In genomic region chr13:120096938-120097256, GRCm38 (mm10) we compare ENCODE assay signal across 21 mouse cellular contexts. TPM values are rescaled to one million over a fixed set of nuclear protein-coding genes. Genes with fewer than 3 reads are reported as not detected.
DNase-seq lines count a peak whose midpoint lies in the region; ATAC-seq and TF ChIP-seq lines count a peak whose summit lies in the region.
"Not testable (repeated sequence)": the region's sequence is repeated elsewhere in the genome, so short reads cannot be mapped to it uniquely, and the experiment has no call there.
"Had no signal": no experiment of that assay in that cellular context is flagged by ENCODE, and none has a peak within 500 bp of the region (broad histone marks: within the 10 kb centered on the region; RNA-seq: fewer than 3 reads in every experiment).

No protein-coding gene starts in this region.

- H3K36me3 ChIP-seq in CH12.LX (replicated peaks in 1 of 2; ENCODE audit: control insufficient read depth in 1 of 2, insufficient read depth in 1 of 2, low read length in 1 of 2); forebrain, embryonic 15.5 days; heart, embryonic 16.5 days (ENCODE audit: control insufficient read depth, insufficient read depth); hindbrain, postnatal 0 days (ENCODE audit: insufficient read depth, low read length); limb, embryonic 11.5 days (ENCODE audit: control insufficient read depth, insufficient read depth, low read length); lung, postnatal 0 days (ENCODE audit: insufficient read depth, low read length); midbrain, embryonic 15.5 days (replicated peaks); stomach, embryonic 14.5 days (ENCODE audit: control insufficient read depth, insufficient read depth, low read length): not testable (repeated sequence)

- not testable (repeated sequence) for TF ChIP-seq RAD21 in CH12.LX (IDR thresholded peaks at IDR 0.05; ENCODE audit: low read depth, low read length)

- not testable (repeated sequence) for TF ChIP-seq EP300 in CH12.LX (IDR thresholded peaks at IDR 0.05; ENCODE audit: low read length); lung, postnatal 0 days (IDR thresholded peaks at IDR 0.05)

- not testable (repeated sequence) for H3K27me3 ChIP-seq in CH12.LX (replicated peaks); forebrain, embryonic 15.5 days; heart, embryonic 16.5 days (ENCODE audit: control insufficient read depth, insufficient read depth, low read length); hindbrain, postnatal 0 days (ENCODE audit: insufficient read depth, low read length); limb, embryonic 11.5 days (ENCODE audit: control insufficient read depth, insufficient read depth, low read length); lung, postnatal 0 days (replicated peaks; ENCODE audit: insufficient read depth, low read length); midbrain, embryonic 15.5 days (replicated peaks); stomach, embryonic 14.5 days (ENCODE audit: control insufficient read depth, insufficient read depth, low read length)

- H3K4me3 ChIP-seq in CH12.LX (replicated peaks in 1 of 3; ENCODE audit: low read depth in 2 of 3, low read length in 2 of 3, poor library complexity in 1 of 3) = peak overlapping the region in 2 of 3 experiments; percentile 46 to 58
- not testable (repeated sequence) for H3K4me3 ChIP-seq in forebrain, embryonic 15.5 days; hindbrain, postnatal 0 days (ENCODE audit: low read length); limb, embryonic 11.5 days (ENCODE audit: low read depth, low read length); lung, postnatal 0 days (ENCODE audit: low read depth, low read length); midbrain, embryonic 15.5 days; stomach, embryonic 14.5 days (ENCODE audit: low read depth, low read length)
- peak overlapping the region; percentile 29; the same call in 1 of the 2 replicates for H3K4me3 ChIP-seq in heart, embryonic 16.5 days (ENCODE audit: low read length)

- in situ Hi-C loops in CH12.LX (cut with MboI; ENCODE audit: low pct_ligation_motif_present, low pct_unique_long_range_greater_than_20kb, low sequenced_read_pairs) = not testable (repeated sequence)

- not testable (repeated sequence) for DNase-seq in CH12.LX (ENCODE audit: extremely low read depth); hindbrain, postnatal 0 days (ENCODE audit: low spot score); limb, embryonic 11.5 days (ENCODE audit: low spot score); lung, postnatal 0 days (ENCODE audit: low spot score)

- TF ChIP-seq CTCF in CH12.LX (conservative IDR thresholded peaks at IDR 0.05 in 1 of 2, IDR thresholded peaks at IDR 0.05 in 1 of 2; ENCODE audit: low read depth in 2 of 2, low read length in 2 of 2); hindbrain, postnatal 0 days (IDR thresholded peaks at IDR 0.05; ENCODE audit: low read depth); lung, postnatal 0 days (IDR thresholded peaks at IDR 0.05): not testable (repeated sequence)

- not testable (repeated sequence) for H3K27ac ChIP-seq in CH12.LX (ENCODE audit: insufficient read depth, low read depth); forebrain, embryonic 15.5 days (replicated peaks); heart, embryonic 16.5 days (ENCODE audit: low read length); hindbrain, postnatal 0 days; limb, embryonic 11.5 days (replicated peaks; ENCODE audit: low read depth, low read length); lung, postnatal 0 days (ENCODE audit: low read length); midbrain, embryonic 15.5 days; stomach, embryonic 14.5 days (ENCODE audit: low read length)

- H3K79me2 ChIP-seq in CH12.LX (replicated peaks; ENCODE audit: control insufficient read depth, extremely low read depth, insufficient read depth, poor library complexity, severe bottlenecking) = not testable (repeated sequence)

- dilution Hi-C loops in CH12.LX (cut with MboI; ENCODE audit: extremely low pct_ligation_motif_present, extremely low pct_unique_long_range_greater_than_20kb, low sequenced_read_pairs) = not testable (repeated sequence)

- WGBS in forebrain, embryonic 15.5 days = 0% methylated on average over 8 of the region's 13 CpGs
- 0% methylated on average over 5 of the region's 13 CpGs for WGBS in heart, embryonic 16.5 days
- under 1% methylated on average over 5 of the region's 13 CpGs for WGBS in hindbrain, postnatal 0 days
- WGBS in limb, embryonic 11.5 days = 0% methylated on average over 5 of the region's 13 CpGs
- WGBS in lung, postnatal 0 days = 0% methylated on average over 5 of the region's 13 CpGs
- 2% methylated on average over 7 of the region's 13 CpGs for WGBS in midbrain, embryonic 15.5 days
- 2% methylated on average over 5 of the region's 13 CpGs for WGBS in stomach, embryonic 14.5 days

- H3K9ac ChIP-seq in CH12.LX (ENCODE audit: insufficient read depth, low read depth) = peak overlapping the region; percentile 87
- not testable (repeated sequence) for H3K9ac ChIP-seq in forebrain, embryonic 15.5 days (replicated peaks); heart, embryonic 16.5 days (ENCODE audit: low read length); hindbrain, postnatal 0 days (replicated peaks; ENCODE audit: low read length); limb, embryonic 11.5 days (ENCODE audit: low read length); lung, postnatal 0 days (replicated peaks; ENCODE audit: low read depth); midbrain, embryonic 15.5 days; stomach, embryonic 14.5 days (replicated peaks; ENCODE audit: low read depth, low read length)

- not testable (repeated sequence) for H3K4me1 ChIP-seq in CH12.LX (ENCODE audit: control insufficient read depth in 1 of 2, insufficient read depth in 2 of 2); forebrain, embryonic 15.5 days; heart, embryonic 16.5 days (ENCODE audit: control insufficient read depth, insufficient read depth, low read length); hindbrain, postnatal 0 days (ENCODE audit: insufficient read depth, low read length); limb, embryonic 11.5 days (ENCODE audit: control insufficient read depth, insufficient read depth, low read length); lung, postnatal 0 days (ENCODE audit: insufficient read depth, low read depth, low read length); midbrain, embryonic 15.5 days; stomach, embryonic 14.5 days (ENCODE audit: control insufficient read depth, insufficient read depth, low read length)

- not testable (repeated sequence) for H3K9me3 ChIP-seq in CH12.LX (replicated peaks; ENCODE audit: low read length); forebrain, embryonic 15.5 days; heart, embryonic 16.5 days (replicated peaks; ENCODE audit: control insufficient read depth, low read length); hindbrain, postnatal 0 days (ENCODE audit: low read length); limb, embryonic 11.5 days (ENCODE audit: control insufficient read depth, low read length); lung, postnatal 0 days (ENCODE audit: low read length); midbrain, embryonic 15.5 days; stomach, embryonic 14.5 days (ENCODE audit: control insufficient read depth, low read depth, low read length)

- TF ChIP-seq POLR2A in CH12.LX (IDR thresholded peaks at IDR 0.05; ENCODE audit: low read depth, low read length) = not testable (repeated sequence)

- not testable (repeated sequence) for H3K4me2 ChIP-seq in CH12.LX (ENCODE audit: insufficient read depth, low read depth, poor library complexity, severe bottlenecking); forebrain, embryonic 15.5 days (replicated peaks); heart, embryonic 16.5 days (ENCODE audit: low read depth, low read length); hindbrain, postnatal 0 days (ENCODE audit: low read depth, low read length); limb, embryonic 11.5 days (ENCODE audit: low read depth, severe bottlenecking); lung, postnatal 0 days (replicated peaks; ENCODE audit: low read depth, low read length); midbrain, embryonic 15.5 days; stomach, embryonic 14.5 days (replicated peaks; ENCODE audit: low read depth, low read length)

- peak; percentile 27; the same call in 1 of the 2 replicates for ATAC-seq in forebrain, embryonic 15.5 days (replicated peaks)
- ATAC-seq in heart, embryonic 16.5 days (replicated peaks; ENCODE audit: extremely low read depth, insufficient read depth, low FRiP score) = not testable (repeated sequence)
- peak; percentile 28; the same call in 1 of the 2 replicates for ATAC-seq in hindbrain, postnatal 0 days
- ATAC-seq in limb, embryonic 11.5 days (ENCODE audit: insufficient number of reproducible peaks, low FRiP score, low TSS enrichment, low read depth) = peak; percentile 17; the same call in 1 of the 2 replicates
- 0 out of 2 replicates have a peak, but pooled peaks have one; percentile 9 for ATAC-seq in lung, postnatal 0 days
- ATAC-seq in midbrain, embryonic 15.5 days (replicated peaks) = peak; percentile 24
- ATAC-seq in stomach, embryonic 14.5 days (ENCODE audit: insufficient number of reproducible peaks, insufficient read depth, low FRiP score, low read depth) = peak; percentile 28; the same call in 1 of the 2 replicates

RNA-seq across cellular contexts. Expression of gene Gm20767, which starts 43.1 kb away (rescaled TPM):
- 65.7 and 102 TPM in 2 replicates for total RNA-seq in CH12.LX (2012; rRNA removed)
- 2.1 and 5.1 TPM in 2 replicates for total RNA-seq in CH12.LX (2014; rRNA removed)
- polyA plus RNA-seq in CH12.LX (2012; ENCODE audit: insufficient read length, low read depth) = 4.8 and 8.4 TPM in 2 replicates
- polyA plus RNA-seq in forebrain, embryonic 15.5 days (2015; fragmentation: Nextera tagmentation; extraction: Ambion mirVana) = not detected in 2 replicates
- polyA plus RNA-seq in heart, embryonic 16.5 days (2015; fragmentation: Nextera tagmentation; extraction: Ambion mirVana) = not detected in 2 replicates
- total RNA-seq in hindbrain, postnatal 0 days (2014; rRNA removed) = not detected in 2 replicates
- not detected in 2 replicates for polyA plus RNA-seq in hindbrain, postnatal 0 days (2015; fragmentation: Nextera tagmentation; extraction: Ambion mirVana)
- not detected in 2 replicates for polyA plus RNA-seq in limb, embryonic 11.5 days (2014; fragmentation: Nextera tagmentation; extraction: Ambion mirVana)
- polyA plus RNA-seq in lung, postnatal 0 days (2015; fragmentation: Nextera tagmentation; extraction: Ambion mirVana) = not detected in 2 replicates
- not detected in 2 replicates for polyA plus RNA-seq in midbrain, embryonic 15.5 days (2015; fragmentation: Nextera tagmentation; extraction: Ambion mirVana)
- polyA plus RNA-seq in stomach, embryonic 14.5 days (2014; fragmentation: Nextera tagmentation; extraction: Ambion mirVana) = not detected in 2 replicates
- total RNA-seq: adrenal gland, adult 8-10 months; forebrain, postnatal 0 days; gastrocnemius, adult 18-20 months; heart, postnatal 14 days; layer of hippocampus, adult 8-10 months; left cerebral cortex, adult 18-20 months; left cerebral cortex, postnatal 4 days; midbrain, postnatal 0 days had no signal
- polyA plus RNA-seq: brain, embryonic 14.5 days; forebrain, postnatal 0 days; gonadal fat pad, adult 2 months; inflammation-experienced regulatory T-cells, adult 6 months; liver, embryonic 15.5 days; midbrain, postnatal 0 days; neural tube, embryonic 15.5 days had no signal

RNA-seq across cellular contexts. Expression of gene Gm21188, which starts 44.9 kb away (rescaled TPM):
- total RNA-seq in CH12.LX (2012; rRNA removed) (1.2 TPM in 2 replicates), CH12.LX (2014; rRNA removed) (0.38 and 0.82 TPM in 2 replicates)
- 1.5 and 1.6 TPM in 2 replicates for polyA plus RNA-seq in CH12.LX (2012; ENCODE audit: insufficient read length, low read depth)
- polyA plus RNA-seq in forebrain, embryonic 15.5 days (2015; fragmentation: Nextera tagmentation; extraction: Ambion mirVana) = 0.27 TPM in 1 of 2 replicates, not detected in the other
- polyA plus RNA-seq in heart, embryonic 16.5 days (2015; fragmentation: Nextera tagmentation; extraction: Ambion mirVana) = 0.14 TPM in 1 of 2 replicates, not detected in the other
- total RNA-seq in hindbrain, postnatal 0 days (2014; rRNA removed) = not detected in 2 replicates
- polyA plus RNA-seq in hindbrain, postnatal 0 days (2015; fragmentation: Nextera tagmentation; extraction: Ambion mirVana) = 0.24 TPM in 1 of 2 replicates, not detected in the other
- polyA plus RNA-seq in limb, embryonic 11.5 days (2014; fragmentation: Nextera tagmentation; extraction: Ambion mirVana) = not detected in 2 replicates
- 0.38 and 0.54 TPM in 2 replicates for polyA plus RNA-seq in lung, postnatal 0 days (2015; fragmentation: Nextera tagmentation; extraction: Ambion mirVana)
- polyA plus RNA-seq in midbrain, embryonic 15.5 days (2015; fragmentation: Nextera tagmentation; extraction: Ambion mirVana) = not detected in 2 replicates
- not detected in 2 replicates for polyA plus RNA-seq in stomach, embryonic 14.5 days (2014; fragmentation: Nextera tagmentation; extraction: Ambion mirVana)
- total RNA-seq: forebrain, postnatal 0 days; layer of hippocampus, adult 8-10 months; left cerebral cortex, postnatal 4 days; midbrain, postnatal 0 days had no signal
- polyA plus RNA-seq: brain, embryonic 14.5 days; forebrain, postnatal 0 days; midbrain, postnatal 0 days; neural tube, embryonic 15.5 days had no signal
